Mouse (Mus musculus) C2C12 (cell line): ENCODE measurements around the gene Aak1. TPM values are rescaled to one million over a fixed set of nuclear protein-coding genes. Genes with fewer than 3 reads are reported as not detected.

Experiments used
- H3K27me3 ChIP-seq: one replicate; pipeline ENCODE4 v1.6.1; 2011; ENCODE audit not compliant: control insufficient read depth, insufficient read depth, insufficient read length
- H3K36me3 ChIP-seq: one replicate; pipeline ENCODE4 v1.6.1; 2011; ENCODE audit not compliant: control insufficient read depth, insufficient read depth
- H3K4me3 ChIP-seq: one replicate; pipeline ENCODE4 v1.5.1; 2011; ENCODE audit warnings: mild to moderate bottlenecking, control low read depth; ENCODE audit not compliant: poor library complexity, insufficient read depth, severe bottlenecking
- H3K79me2 ChIP-seq: one replicate; pipeline ENCODE4 v1.6.1; 2011; ENCODE audit not compliant: control insufficient read depth, insufficient read depth
- H3K79me3 ChIP-seq: one replicate; pipeline ENCODE4 v1.6.1; 2011; ENCODE audit warnings: low read depth, control low read depth
- H3ac ChIP-seq: one replicate; pipeline ENCODE3; 2011; ENCODE audit warnings: low read depth; ENCODE audit not compliant: control insufficient read depth, insufficient read length
- CEBPB ChIP-seq: IDR thresholded peaks from one replicate; pipeline ENCODE4 v1.6.1; 2011; ENCODE audit warnings: low read depth, mild to moderate bottlenecking, control low read depth, moderate library complexity
- CTCF ChIP-seq: IDR thresholded peaks from one replicate; pipeline ENCODE4 v1.5.1; 2011; ENCODE audit not compliant: control insufficient read depth, insufficient read depth, insufficient read length
- FOSL1 ChIP-seq: IDR thresholded peaks from one replicate; pipeline ENCODE4 v1.8.0; 2011; ENCODE audit warnings: mild to moderate bottlenecking, low read length; ENCODE audit not compliant: poor library complexity, insufficient read depth, severe bottlenecking
- MAX ChIP-seq: IDR thresholded peaks from one replicate; pipeline ENCODE4 v1.6.1; 2011; ENCODE audit warnings: mild to moderate bottlenecking, control low read depth
- MYOD1 ChIP-seq: IDR thresholded peaks from one replicate; pipeline ENCODE4 v1.6.1; 2011; ENCODE audit warnings: low read depth; ENCODE audit not compliant: control insufficient read depth, insufficient read length
- MYOG ChIP-seq: IDR thresholded peaks from one replicate; pipeline ENCODE4 v1.6.1; 2011; ENCODE audit not compliant: control insufficient read depth, insufficient read length; ENCODE audit errors: extremely low read depth
- USF1 ChIP-seq: IDR thresholded peaks from one replicate; pipeline ENCODE4 v1.6.1; 2011; ENCODE audit warnings: low read depth, mild to moderate bottlenecking, control low read depth, moderate library complexity
- polyA plus RNA-seq: library from polyadenylated mRNA; unstranded; fragments of >200 nt; fragmentation: generic; extraction: Trizol; gene quantifications from one replicate; pipeline ENCODE4 v1.2.1, GENCODE M21; 2012; ENCODE audit warnings: missing spikeins

Aak1 gene
- polyA plus RNA-seq, 1 experiment, result 12.8 TPM

DNA sequence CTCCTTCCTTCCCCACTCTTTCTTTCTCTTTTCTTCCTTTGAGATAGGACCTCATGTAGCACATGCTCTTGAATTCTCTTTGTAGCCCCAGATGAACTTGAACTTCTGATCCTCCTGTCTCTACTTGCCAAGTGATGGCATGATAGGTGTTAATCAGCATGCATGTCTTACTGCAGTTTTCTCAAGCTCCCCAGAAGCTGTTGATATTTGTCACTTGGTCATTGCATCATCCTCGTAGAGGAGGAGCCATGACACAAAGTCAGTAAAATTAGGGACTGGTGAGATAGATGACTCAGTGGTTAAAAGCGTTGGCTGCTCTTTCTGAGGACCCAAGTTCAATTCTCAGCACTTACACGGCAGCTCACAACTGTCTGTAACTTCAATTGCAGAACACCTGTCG is 36.4 kb upstream of the Aak1 start:
- peak; percentile 44 for TF ChIP-seq CEBPB
- TF ChIP-seq MYOD1, result no peak
- Histone ChIP-seq H3ac (no peak overlapping the region), H3K27me3 (no peaks in the 10 kb centered on the region), H3K36me3 (no peaks in the 10 kb centered on the region), H3K4me3 (no peak overlapping the region), H3K79me3 (no peaks in the 10 kb centered on the region), H3K79me2 (no peaks in the 10 kb centered on the region)

DNA sequence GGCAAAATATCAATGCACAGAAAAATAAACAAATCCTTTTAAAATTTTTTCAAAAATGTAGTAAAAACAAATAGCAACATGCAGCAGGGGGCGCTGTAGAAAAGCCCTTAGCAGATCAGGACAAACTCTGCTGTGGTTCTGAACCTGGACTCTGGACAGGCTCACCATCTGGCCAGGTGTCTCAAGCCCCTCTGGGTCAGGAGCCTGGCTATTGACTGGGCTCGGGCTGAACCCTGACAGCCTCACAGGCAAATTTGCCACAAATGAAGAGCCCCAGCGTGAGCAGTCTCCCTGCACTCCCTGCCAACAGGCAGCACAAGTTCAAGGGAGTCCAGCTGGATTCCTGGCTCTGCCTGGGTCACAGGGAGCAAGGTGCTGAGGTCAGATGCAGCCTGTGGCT is 36.0 kb upstream of the Aak1 start:
- Histone ChIP-seq H3K79me3 (no peaks in the 10 kb centered on the region), H3ac (no peak overlapping the region)
- no peak for TF ChIP-seq MYOD1
- no peak for TF ChIP-seq MAX
- TF ChIP-seq CEBPB, result no peak
- no peak for TF ChIP-seq CTCF
- TF ChIP-seq USF1, result no peak
- no peak for TF ChIP-seq MYOG
- TF ChIP-seq FOSL1, result no peak

DNA sequence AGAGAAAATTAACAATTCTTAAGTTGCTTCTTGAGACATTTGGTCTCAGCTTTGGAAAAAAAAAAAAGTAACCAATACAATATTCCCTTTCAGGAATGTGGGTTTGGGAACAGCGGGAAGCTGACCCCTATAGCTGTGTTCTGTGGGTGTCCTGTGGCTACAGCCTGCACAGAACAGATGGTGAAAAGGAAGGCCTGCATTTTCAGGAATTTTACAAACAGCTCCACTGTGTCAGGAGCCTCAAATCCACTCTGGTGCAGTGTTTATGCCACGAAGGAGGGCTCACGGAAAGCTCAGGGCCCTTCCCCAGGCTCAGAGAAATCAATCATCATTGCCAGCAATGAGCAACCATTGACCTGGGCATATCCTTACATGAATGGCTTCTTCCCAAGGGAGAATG is 34.4 kb upstream of the Aak1 start:
- no peaks in the 10 kb centered on the region for H3K79me3 ChIP-seq
- no peak overlapping the region for H3ac ChIP-seq
- H3K36me3 ChIP-seq, result no peaks in the 10 kb centered on the region
- TF ChIP-seq USF1 (no peak), MYOD1 (no peak), MYOG (no peak), MAX (no peak), CTCF (no peak), FOSL1 (no peak), CEBPB (no peak)
- H3K4me3 ChIP-seq, result no peak overlapping the region
- H3K79me2 ChIP-seq, result no peaks in the 10 kb centered on the region
- H3K27me3 ChIP-seq, result no peaks in the 10 kb centered on the region

More for the DNA sequence above, 36.0 kb upstream of the Aak1 start:
- Histone ChIP-seq H3K27me3 (no peaks in the 10 kb centered on the region), H3K36me3 (no peaks in the 10 kb centered on the region), H3K79me2 (no peaks in the 10 kb centered on the region), H3K4me3 (no peak overlapping the region)

DNA sequence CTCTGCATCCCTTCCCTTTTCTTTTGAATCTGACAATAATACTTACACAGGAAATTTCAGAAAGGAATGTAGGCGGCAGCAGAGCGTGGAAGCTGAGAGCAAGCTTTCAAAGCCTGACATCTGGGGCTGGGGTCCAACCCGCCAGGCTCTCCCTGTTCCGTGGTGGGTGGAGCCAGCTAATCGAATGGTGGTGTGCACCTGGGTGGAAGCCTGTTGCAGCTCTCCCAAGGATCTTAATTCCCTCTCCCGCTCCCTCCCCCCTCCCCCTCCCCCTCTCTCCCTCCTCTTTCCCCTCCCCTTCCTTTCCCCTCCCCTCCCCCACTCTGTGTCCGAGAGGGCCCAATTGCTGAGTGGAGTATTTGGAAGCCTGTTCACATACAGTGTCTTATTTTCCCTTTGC is 33.9 kb upstream of the Aak1 start:
- Histone ChIP-seq H3ac (no peak overlapping the region), H3K36me3 (no peaks in the 10 kb centered on the region), H3K79me3 (no peaks in the 10 kb centered on the region), H3K27me3 (no peaks in the 10 kb centered on the region), H3K79me2 (no peaks in the 10 kb centered on the region), H3K4me3 (no peak overlapping the region)
- no peak for TF ChIP-seq MYOD1
- TF ChIP-seq FOSL1, result no peak
- TF ChIP-seq CTCF, result no peak
- TF ChIP-seq USF1, result no peak
- no peak for TF ChIP-seq CEBPB
- TF ChIP-seq MAX, result no peak
- TF ChIP-seq MYOG, result no peak

DNA sequence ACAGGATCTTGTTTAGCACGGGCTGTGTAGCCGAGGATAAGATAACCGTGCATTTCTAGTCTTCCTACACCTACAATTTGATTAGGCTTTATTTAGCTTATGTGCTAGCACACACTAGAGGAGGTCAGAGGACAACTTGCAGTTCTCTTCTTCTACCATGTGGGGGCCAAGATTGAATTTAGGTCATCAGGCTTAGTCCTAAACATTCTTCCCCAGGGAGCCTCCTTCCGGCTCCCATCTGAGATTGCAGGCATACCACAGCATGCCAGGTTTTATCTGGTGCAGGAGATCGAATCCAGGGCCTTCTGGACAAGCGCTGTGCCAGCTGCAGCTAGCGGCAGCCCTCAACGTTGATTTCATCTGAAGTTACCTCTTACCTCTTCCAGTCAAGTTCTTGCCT is 32.7 kb upstream of the Aak1 start:
- Histone ChIP-seq H3K79me2 (no peaks in the 10 kb centered on the region), H3K79me3 (no peaks in the 10 kb centered on the region), H3K27me3 (no peaks in the 10 kb centered on the region), H3K4me3 (no peak overlapping the region), H3K36me3 (no peaks in the 10 kb centered on the region), H3ac (no peak overlapping the region)
- TF ChIP-seq MYOG (no peak), USF1 (no peak), MYOD1 (no peak), FOSL1 (no peak), CTCF (no peak), CEBPB (no peak), MAX (no peak)

DNA sequence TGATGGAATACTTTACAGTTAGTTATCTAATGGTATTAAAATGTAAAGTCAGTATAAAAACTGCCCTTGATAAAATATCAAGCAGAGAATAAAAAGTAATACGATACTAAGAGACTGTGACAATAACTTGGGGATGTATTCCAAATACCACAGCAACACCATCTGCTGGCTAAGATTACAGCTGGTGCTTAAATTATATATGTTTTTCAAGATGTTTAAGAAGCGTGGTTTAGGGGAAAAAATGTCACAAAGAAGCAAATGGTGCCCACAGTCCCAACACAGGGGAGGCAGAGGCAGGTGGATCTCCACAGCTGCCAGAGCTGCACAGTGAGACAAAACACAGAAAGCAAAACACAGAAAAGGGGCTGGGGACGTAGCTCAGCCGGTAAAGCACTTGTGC is 30.4 kb upstream of the Aak1 start:
- TF ChIP-seq MAX (no peak), CEBPB (no peak)

More for the DNA sequence above, 30.4 kb upstream of the Aak1 start:
- no peaks in the 10 kb centered on the region for H3K79me2 ChIP-seq
- no peaks in the 10 kb centered on the region for H3K79me3 ChIP-seq
- no peaks in the 10 kb centered on the region for H3K36me3 ChIP-seq
- no peaks in the 10 kb centered on the region for H3K27me3 ChIP-seq
- H3K4me3 ChIP-seq, result no peak overlapping the region
- no peak overlapping the region for H3ac ChIP-seq
